Mouse (Mus musculus): ENCODE results near the gene Scamp3. TPM values are rescaled to one million over a fixed set of nuclear protein-coding genes. Genes with fewer than 3 reads are reported as not detected.

Gene Scamp3
- polyA plus RNA-seq, 1 experiment from 2014 or later: 108 TPM

GRCm38 (mm10) chr3:89187690-89188477, 10.6 kb downstream of the Scamp3 start:
- Histone ChIP-seq H3K4me3 (no peak overlapping the region), H3K9me3 (no peaks in the 10 kb centered on the region), H3K36me3 (replicated peaks) (peaks cover 24% of the 10 kb centered on the region), H3K27me3 (replicated peaks; ENCODE audit: low read depth, poor library complexity, severe bottlenecking) (peaks cover 21% of the 10 kb centered on the region), H3K27ac (replicated peaks) (no peak overlapping the region), H3K4me1 (peaks cover 50% of the 10 kb centered on the region)
- DNase-seq (ENCODE audit: low spot score): no peak
- WGBS: 63% methylated on average over 18 of the region's 18 CpGs

- no peak for DNase-seq (ENCODE audit: low spot score)
- Histone ChIP-seq H3K4me3 (0 out of 2 replicates have a peak overlapping the region, but pooled peaks have one; percentile 22), H3K27me3 (replicated peaks; ENCODE audit: low read depth, poor library complexity, severe bottlenecking) (peaks cover 21% of the 10 kb centered on the region), H3K27ac (replicated peaks) (no peak overlapping the region), H3K9me3 (no peaks in the 10 kb centered on the region), H3K36me3 (replicated peaks) (peaks cover 24% of the 10 kb centered on the region), H3K4me1 (peaks cover 44% of the 10 kb centered on the region)
- WGBS: 58% methylated on average over 12 of the region's 12 CpGs
These were observed 11.2 kb downstream of the Scamp3 start for GRCm38 (mm10) chr3:89188478-89188875.

GRCm38 (mm10) chr3:89190436-89190835, 13.2 kb downstream of the Scamp3 start:
- no peak for DNase-seq (ENCODE audit: low spot score)
- Histone ChIP-seq H3K4me1 (peaks cover 27% of the 10 kb centered on the region), H3K9me3 (no peaks in the 10 kb centered on the region), H3K4me3 (no peak overlapping the region), H3K27me3 (replicated peaks; ENCODE audit: low read depth, poor library complexity, severe bottlenecking) (peaks cover 21% of the 10 kb centered on the region), H3K27ac (replicated peaks) (no peak overlapping the region), H3K36me3 (replicated peaks) (peaks cover 24% of the 10 kb centered on the region)
- 85% methylated on average over 8 of the region's 8 CpGs for WGBS

GRCm38 (mm10) chr3:89193351-89193750, 16.1 kb downstream of the Scamp3 start:
- H3K4me1 ChIP-seq: peaks cover 23% of the 10 kb centered on the region
- H3K9me3 ChIP-seq: no peaks in the 10 kb centered on the region
- H3K27ac ChIP-seq (replicated peaks): no peak overlapping the region
- WGBS: 77% methylated on average over 1 of the region's 1 CpGs
- no peak for DNase-seq (ENCODE audit: low spot score)
- peaks cover 7% of the 10 kb centered on the region for H3K36me3 ChIP-seq (replicated peaks)
- no peak overlapping the region for H3K4me3 ChIP-seq
- 0 out of 2 replicates have a peak, but pooled peaks cover 5% of the 10 kb centered on the region for H3K27me3 ChIP-seq (replicated peaks; ENCODE audit: low read depth, poor library complexity, severe bottlenecking)

- Histone ChIP-seq H3K27me3 (replicated peaks; ENCODE audit: low read depth, poor library complexity, severe bottlenecking) (no peaks in the 10 kb centered on the region), H3K9me3 (no peaks in the 10 kb centered on the region), H3K4me1 (peaks cover 19% of the 10 kb centered on the region), H3K36me3 (replicated peaks) (peaks cover 2% of the 10 kb centered on the region; the same call in 1 of the 2 replicates), H3K27ac (replicated peaks) (no peak overlapping the region), H3K4me3 (no peak overlapping the region)
- DNase-seq (ENCODE audit: low spot score): no peak
- 87% methylated on average over 2 of the region's 2 CpGs for WGBS
These were observed 16.6 kb downstream of the Scamp3 start for GRCm38 (mm10) chr3:89193853-89194252.

GRCm38 (mm10) chr3:89195979-89196877, 19.0 kb downstream of the Scamp3 start:
- Histone ChIP-seq H3K27me3 (replicated peaks; ENCODE audit: low read depth, poor library complexity, severe bottlenecking) (no peaks in the 10 kb centered on the region), H3K4me1 (peaks cover 19% of the 10 kb centered on the region), H3K27ac (replicated peaks) (peak overlapping the region; percentile 83), H3K9me3 (no peaks in the 10 kb centered on the region), H3K4me3 (peak overlapping the region; percentile 54), H3K36me3 (replicated peaks) (no peaks in the 10 kb centered on the region)
- 7% methylated on average over 33 of the region's 33 CpGs for WGBS
- peak; percentile 98 for DNase-seq (ENCODE audit: low spot score)

GRCm38 (mm10) chr3:89199839-89200238, 22.6 kb downstream of the Scamp3 start:
- no peaks in the 10 kb centered on the region for H3K27me3 ChIP-seq (replicated peaks; ENCODE audit: low read depth, poor library complexity, severe bottlenecking)
- no peak for DNase-seq (ENCODE audit: low spot score)
- no peak overlapping the region for H3K27ac ChIP-seq (replicated peaks)
- H3K9me3 ChIP-seq: no peaks in the 10 kb centered on the region
- WGBS: 81% methylated on average over 3 of the region's 3 CpGs
- peaks cover 25% of the 10 kb centered on the region for H3K4me1 ChIP-seq
- peaks cover 7% of the 10 kb centered on the region for H3K36me3 ChIP-seq (replicated peaks)
- no peak overlapping the region for H3K4me3 ChIP-seq

- DNase-seq (ENCODE audit: low spot score): peak; percentile 87
These were observed 25.2 kb downstream of the Scamp3 start, which contains the start of gene Gba for GRCm38 (mm10) chr3:89202253-89203141. Gene Gba, plus strand, starts transcription at chr3:89202928.

GRCm38 (mm10) chr3:89203142-89203514, 25.9 kb downstream of the Scamp3 start:
- no peak for DNase-seq (ENCODE audit: low spot score)
- 40% methylated on average over 5 of the region's 5 CpGs for WGBS
- peak overlapping the region; percentile 31; the same call in 1 of the 2 replicates for H3K27ac ChIP-seq (replicated peaks)
- peak overlapping the region; percentile 59 for H3K4me3 ChIP-seq
- H3K4me1 ChIP-seq: peaks cover 6% of the 10 kb centered on the region
- peaks cover 40% of the 10 kb centered on the region for H3K36me3 ChIP-seq (replicated peaks)
- no peaks in the 10 kb centered on the region for H3K9me3 ChIP-seq
- H3K27me3 ChIP-seq (replicated peaks; ENCODE audit: low read depth, poor library complexity, severe bottlenecking): no peaks in the 10 kb centered on the region

More at GRCm38 (mm10) chr3:89202253-89203141, 25.2 kb downstream of the Scamp3 start, which contains the start of gene Gba:
- H3K4me3 ChIP-seq: peak within 1 kb of the TSS; percentile 59
- H3K27ac ChIP-seq (replicated peaks): peak within 1 kb of the TSS; percentile 31; the same call in 1 of the 2 replicates
- H3K4me1 ChIP-seq: peaks cover 6% of the 10 kb centered on the region
- peaks cover 34% of the 10 kb centered on the region for H3K36me3 ChIP-seq (replicated peaks)
- no peaks in the 10 kb centered on the region for H3K9me3 ChIP-seq
- no peaks in the 10 kb centered on the region for H3K27me3 ChIP-seq (replicated peaks; ENCODE audit: low read depth, poor library complexity, severe bottlenecking)
- WGBS: 27% methylated on average over 13 of the region's 13 CpGs

- no peak for DNase-seq (ENCODE audit: low spot score)
- 94% methylated on average over 7 of the region's 7 CpGs for WGBS
- H3K36me3 ChIP-seq (replicated peaks): peaks cover 69% of the 10 kb centered on the region
These were observed 28.8 kb downstream of the Scamp3 start for GRCm38 (mm10) chr3:89206079-89206478.

GRCm38 (mm10) chr3:89206695-89207094, 29.4 kb downstream of the Scamp3 start:
- peaks cover 75% of the 10 kb centered on the region for H3K36me3 ChIP-seq (replicated peaks)
- H3K27me3 ChIP-seq (replicated peaks; ENCODE audit: low read depth, poor library complexity, severe bottlenecking): no peaks in the 10 kb centered on the region
- H3K27ac ChIP-seq (replicated peaks): no peak overlapping the region
- peaks cover 6% of the 10 kb centered on the region for H3K4me1 ChIP-seq
- no peak overlapping the region for H3K4me3 ChIP-seq
- H3K9me3 ChIP-seq: no peaks in the 10 kb centered on the region
- no peak for DNase-seq (ENCODE audit: low spot score)
- 86% methylated on average over 2 of the region's 2 CpGs for WGBS

More at GRCm38 (mm10) chr3:89206079-89206478, 28.8 kb downstream of the Scamp3 start:
- Histone ChIP-seq H3K4me1 (peaks cover 6% of the 10 kb centered on the region), H3K9me3 (no peaks in the 10 kb centered on the region), H3K27me3 (replicated peaks; ENCODE audit: low read depth, poor library complexity, severe bottlenecking) (no peaks in the 10 kb centered on the region), H3K4me3 (no peak overlapping the region), H3K27ac (replicated peaks) (no peak overlapping the region)
